Mouse (Mus musculus) brain, adult 2 months (tissue): ENCODE results near the gene Ednra.
A peak's percentile ranks its signal among the peaks of the same experiment; 100 is the strongest.
"Not testable (repeated sequence)": the region's sequence is repeated elsewhere in the genome, so short reads cannot be mapped to it uniquely, and the experiment has no call there.

Source experiments
- DNase-seq: peaks from one replicate; pipeline ENCODE4 v3.0.0; 2011; ENCODE audit warnings: low read depth, low spot score

The Ednra gene

DNA sequence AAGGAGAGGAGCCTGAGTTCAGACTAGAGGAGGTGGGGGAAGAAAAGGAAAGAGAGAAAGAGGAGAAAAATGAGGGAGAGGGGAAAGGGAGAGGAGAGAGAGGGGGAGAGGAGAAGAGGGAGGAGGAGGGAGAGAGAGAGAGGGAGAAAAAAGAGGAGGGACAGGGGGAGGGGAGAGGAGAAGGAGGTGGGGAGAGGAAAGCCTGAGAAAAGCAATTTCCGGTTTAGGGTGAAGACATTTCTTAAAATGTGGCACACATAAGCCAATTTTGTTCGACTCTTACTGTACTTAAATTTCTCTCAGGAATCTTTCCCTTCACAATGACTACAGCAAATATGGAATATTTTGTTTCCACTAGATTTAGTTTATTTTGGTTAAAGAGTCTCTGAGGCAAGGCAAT lies 5.3 kb downstream of the Ednra start:
- no peak for DNase-seq

GRCm38 (mm10) chr8:77717036-77717435 lies 7.2 kb downstream of the Ednra start:
- no peak for DNase-seq

- peak; percentile 8 for DNase-seq
Measured at GRCm38 (mm10) chr8:77714455-77714854, 9.8 kb downstream of the Ednra start.

- no peak for DNase-seq
Measured at GRCm38 (mm10) chr8:77713688-77714087, 10.6 kb downstream of the Ednra start.

- DNase-seq, result peak; percentile 40
Measured at GRCm38 (mm10) chr8:77704768-77705167, 19.5 kb downstream of the Ednra start.

- no peak for DNase-seq
Measured at GRCm38 (mm10) chr8:77698028-77698427, 26.2 kb downstream of the Ednra start.

DNA sequence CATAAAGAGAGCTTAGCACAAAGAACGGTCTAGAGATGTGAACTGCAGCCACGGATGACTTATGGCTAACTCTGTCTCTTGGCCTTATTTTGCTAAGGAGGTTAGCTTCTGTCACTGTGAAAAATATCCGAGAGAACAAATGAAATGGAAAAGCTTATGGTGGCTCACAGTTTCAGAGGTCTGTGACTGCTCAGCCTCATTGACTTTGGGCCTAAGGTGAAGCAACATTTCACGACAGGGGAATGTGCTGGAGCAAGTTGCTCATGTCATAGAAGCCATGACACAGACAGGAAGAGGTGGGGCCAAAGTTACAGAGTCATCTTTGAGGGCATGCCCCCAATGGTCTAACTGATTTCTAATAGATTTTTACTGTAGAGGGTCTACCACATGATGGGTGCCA lies 28.1 kb downstream of the Ednra start:
- no peak for DNase-seq

DNA sequence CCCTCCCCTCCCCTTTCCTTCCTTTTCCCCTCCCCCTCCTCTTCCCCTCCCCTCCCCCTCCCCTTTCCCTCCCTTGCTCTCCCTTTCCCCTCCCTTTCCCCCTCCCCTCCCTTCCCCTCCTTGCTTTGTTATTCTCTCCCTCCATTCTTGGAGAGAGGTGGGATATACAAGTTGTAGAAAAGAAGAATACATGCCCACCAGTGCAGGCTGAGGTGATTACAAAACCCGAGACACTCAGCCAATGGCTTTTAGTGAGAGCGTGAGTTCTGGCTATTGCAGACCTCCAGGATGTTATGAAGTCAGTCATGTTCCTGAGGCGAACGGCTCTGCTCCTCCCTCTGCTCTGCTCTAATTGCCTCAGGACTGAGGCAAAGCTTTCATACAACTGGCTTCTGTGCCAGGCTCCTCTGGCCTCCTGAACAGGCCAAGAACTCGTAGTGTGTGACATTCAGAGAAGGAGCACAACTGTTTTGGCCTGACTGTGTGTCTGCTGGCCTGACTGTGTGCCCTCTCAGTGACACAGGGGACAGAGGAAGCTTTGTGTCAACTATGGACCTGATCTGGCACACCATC lies 28.7 kb downstream of the Ednra start:
- DNase-seq, result no peak

- DNase-seq, result no peak
Measured at GRCm38 (mm10) chr8:77695070-77695469, 29.2 kb downstream of the Ednra start.

- DNase-seq, result no peak
Measured at GRCm38 (mm10) chr8:77694588-77694987, 29.7 kb downstream of the Ednra start.

GRCm38 (mm10) chr8:77689421-77690059 lies 34.7 kb downstream of the Ednra start:
- DNase-seq, result not testable (repeated sequence)

DNA sequence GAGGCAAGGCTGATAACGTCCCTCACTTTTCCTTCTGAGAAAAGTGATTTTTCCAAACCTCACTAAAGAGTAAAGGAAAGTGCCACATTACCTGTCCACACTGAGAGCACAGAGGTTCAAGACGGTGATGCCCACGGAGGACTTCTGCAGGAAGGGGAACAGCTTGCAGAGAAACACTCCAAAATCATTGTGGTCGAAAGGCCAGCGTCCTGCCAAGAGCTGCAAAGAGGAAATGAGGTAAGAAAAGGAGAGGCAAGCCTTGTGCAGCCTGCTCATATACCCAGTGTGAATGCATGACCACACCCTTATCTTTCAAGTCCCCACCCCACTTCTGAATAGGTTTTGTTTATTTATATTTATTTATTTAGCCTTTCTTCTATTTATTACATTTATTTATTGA lies 35.3 kb downstream of the Ednra start:
- DNase-seq, result no peak

DNA sequence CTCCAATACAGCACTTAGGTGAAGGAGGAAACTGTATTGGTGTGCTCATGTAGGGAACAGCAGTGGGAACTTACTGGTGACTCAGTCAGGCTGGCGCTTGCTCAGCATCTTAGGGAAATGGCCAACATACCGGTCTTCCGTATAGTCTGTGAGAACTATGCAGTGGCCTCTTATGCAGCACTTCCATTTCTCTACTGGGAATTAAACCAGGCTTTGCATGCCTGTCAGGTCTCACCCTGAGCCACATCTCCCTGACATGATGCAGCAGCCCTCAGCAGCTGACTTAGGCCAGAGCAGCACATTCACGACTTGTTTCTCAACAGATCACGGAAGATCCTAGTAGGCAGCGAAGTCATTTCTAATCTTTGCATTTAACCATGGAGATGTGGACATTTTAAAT lies 39.9 kb downstream of the Ednra start:
- DNase-seq, result no peak

DNA sequence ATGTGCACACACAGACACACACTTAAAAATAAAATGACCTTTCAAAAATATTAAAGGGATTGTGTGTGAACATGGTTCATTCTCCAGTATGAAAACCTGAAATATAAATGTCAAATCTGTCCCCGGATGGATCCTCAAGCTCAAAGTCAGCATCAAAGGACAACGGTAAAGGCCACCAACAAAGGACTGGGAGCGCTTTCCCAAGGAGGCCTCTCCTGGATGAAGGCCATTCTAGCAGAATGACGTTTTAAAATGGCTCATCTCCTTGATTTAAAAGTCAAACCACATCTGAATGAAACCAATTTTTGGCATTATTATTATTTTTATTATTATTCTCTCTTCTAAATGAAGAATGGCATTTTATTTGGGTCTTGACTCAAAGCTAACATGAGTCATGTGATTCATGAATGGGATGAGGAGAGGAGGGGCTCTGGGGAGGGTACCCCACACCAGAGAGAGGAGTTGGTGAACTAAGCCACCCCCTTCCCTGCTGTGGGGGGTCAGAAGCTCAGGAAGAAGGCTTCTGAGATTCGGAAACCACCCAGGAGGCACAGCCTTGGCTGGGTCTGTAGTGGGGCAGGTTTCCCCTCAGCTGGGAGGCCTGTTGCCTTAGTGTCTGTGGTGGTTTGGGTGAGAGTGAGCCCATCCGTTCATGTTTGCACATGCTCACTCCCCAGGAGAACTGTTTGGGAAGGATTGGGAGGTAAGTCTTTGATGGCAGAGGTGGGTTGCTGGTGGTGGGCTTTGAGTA lies 40.7 kb downstream of the Ednra start:
- DNase-seq, result no peak

DNA sequence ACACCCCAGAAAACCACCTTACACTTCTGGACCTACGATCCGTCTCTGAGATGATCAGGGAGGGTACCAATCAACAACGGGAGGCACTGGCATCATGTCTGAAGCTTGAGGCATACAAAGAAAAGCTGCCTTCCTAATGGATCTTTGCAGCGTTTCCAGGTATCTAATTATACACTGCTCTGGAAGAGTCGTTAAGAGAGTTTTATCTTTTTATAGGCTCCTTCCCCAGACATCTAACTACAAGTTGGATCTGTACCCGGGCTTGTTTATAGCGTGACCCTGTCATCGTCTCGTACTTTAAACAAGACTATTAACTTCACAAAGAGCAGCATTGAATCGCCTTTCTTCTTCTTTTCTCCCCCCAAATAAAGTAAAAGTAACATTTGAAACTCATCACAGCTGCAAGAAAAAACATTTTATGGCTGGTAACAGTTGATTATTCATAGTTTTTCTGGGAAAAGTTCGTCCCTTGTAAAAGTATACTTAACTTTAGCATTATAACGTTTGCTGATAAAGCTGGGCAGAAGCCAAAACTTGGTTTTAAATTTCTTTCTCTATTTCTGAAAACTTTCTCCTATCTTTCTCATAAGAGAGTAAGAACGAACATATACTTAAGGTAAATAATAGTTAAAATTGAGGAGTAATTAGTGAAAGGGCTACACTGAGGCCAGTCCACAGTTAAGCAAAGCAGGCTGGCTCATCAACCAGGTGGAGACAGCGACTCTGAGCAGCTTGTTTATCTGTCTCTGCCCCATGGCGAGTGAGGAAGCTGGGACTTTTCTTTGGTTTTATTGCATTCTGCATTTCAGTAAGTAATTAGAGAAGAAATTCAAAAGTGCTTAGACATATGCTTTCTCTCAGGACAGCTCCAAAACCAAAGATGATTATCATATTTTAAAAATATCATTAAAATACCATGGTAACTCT lies 42.0 kb downstream of the Ednra start:
- no peak for DNase-seq

DNA sequence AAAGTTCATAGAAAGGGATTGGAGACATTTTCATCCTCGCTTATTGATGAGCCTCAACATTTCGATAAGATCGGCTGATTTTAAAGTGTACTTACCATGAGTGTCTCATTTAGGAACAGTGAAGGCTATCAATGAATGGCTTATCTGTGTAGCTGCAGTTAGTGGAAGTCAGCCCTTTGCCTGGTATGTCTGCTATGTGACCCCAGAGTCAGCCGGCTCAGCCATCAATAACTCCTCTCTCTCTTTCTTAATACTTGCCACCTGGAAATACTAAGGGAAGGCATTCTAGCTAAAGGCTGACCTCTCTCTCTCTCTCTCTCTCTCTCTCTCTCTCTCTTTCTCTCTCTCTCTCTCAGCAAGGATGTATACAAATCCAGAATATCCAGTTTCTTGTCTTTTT lies 52.2 kb downstream of the Ednra start:
- no peak for DNase-seq

GRCm38 (mm10) chr8:77670612-77671363 lies 53.5 kb downstream of the Ednra start:
- DNase-seq, result no peak

DNA sequence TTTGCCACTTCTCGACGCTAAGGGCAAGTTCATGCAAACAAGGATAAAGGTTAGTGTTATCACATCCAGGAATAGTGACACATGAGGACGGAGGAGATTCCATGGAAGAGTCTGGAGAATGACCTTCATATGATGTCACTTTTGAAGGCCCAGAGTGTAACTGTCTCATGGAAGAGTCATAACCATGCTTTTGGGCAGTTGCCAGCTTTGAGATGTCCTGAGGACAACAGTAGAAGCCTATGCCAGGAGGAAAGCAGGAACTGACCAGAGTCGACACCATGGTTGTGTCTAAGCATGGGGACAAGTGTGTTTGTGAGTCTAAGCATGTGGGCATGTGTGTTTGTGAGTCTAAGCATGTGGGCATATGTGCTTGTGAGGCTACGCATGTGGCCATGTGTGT lies 56.3 kb downstream of the Ednra start:
- DNase-seq, result no peak

GRCm38 (mm10) chr8:77664901-77665300 lies 59.4 kb downstream of the Ednra start:
- DNase-seq, result no peak

DNA sequence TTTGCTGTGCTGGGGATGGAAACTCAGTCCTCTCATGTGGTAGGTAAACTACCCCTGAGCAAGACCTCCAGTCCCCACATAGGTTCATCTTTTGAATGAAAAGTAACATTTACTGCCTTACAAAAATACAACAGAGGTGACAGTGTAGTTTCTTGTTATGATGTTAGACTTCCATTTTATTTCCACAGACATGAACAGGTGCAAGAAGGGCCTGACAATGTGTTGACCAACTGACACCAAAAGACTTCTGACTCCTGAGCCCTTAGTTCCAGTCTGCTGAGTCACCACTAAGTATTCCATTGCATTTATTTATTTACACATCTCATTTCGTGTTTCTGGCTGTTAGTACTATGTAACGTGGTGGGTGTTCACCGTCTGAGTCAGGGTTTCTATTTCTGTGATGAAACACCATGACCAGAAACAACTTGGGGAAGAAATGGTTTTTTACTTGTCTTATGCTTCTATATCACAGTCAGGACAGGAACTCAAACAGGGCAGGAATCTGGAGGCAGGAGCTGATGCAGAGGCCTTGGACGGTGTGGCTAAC lies 64.7 kb downstream of the Ednra start:
- peak; percentile 39 for DNase-seq

- DNase-seq, result no peak
Measured at GRCm38 (mm10) chr8:77658356-77658755, 65.9 kb downstream of the Ednra start.
